Mouse (Mus musculus) urinary bladder, postnatal 4 days (tissue): ENCODE measurements around the gene Traf7.

Experiments
- DNase-seq, 2 experiments: peaks; one replicate each; pipeline ENCODE4 v3.0.0; 2021 to 2022; ENCODE audit warnings: low spot score in 2 of 2

The Traf7 gene

GRCm38 (mm10) chr17:24527723-24528559 lies at the start of gene Traf7:
Traf7 (minus strand) TSS chr17:24527938.
- peak; percentile 86 to 90 for DNase-seq

DNA sequence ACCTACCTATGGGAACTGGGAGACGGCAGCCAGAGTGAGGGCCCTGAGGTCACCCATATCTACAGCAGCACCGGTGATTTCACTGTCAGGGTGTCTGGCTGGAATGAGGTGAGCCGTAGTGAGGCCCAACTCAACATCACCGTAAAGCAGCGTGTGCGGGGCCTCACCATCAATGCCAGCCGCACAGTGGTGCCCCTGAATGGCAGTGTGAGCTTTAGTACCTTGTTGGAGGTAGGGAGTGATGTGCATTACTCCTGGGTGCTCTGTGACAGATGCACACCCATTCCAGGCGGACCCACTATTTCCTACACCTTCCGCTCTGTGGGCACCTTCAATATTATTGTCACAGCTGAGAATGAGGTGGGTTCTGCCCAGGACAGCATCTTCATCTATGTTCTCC lies 46.1 kb upstream of the Traf7 start:
- DNase-seq: no peak

DNA sequence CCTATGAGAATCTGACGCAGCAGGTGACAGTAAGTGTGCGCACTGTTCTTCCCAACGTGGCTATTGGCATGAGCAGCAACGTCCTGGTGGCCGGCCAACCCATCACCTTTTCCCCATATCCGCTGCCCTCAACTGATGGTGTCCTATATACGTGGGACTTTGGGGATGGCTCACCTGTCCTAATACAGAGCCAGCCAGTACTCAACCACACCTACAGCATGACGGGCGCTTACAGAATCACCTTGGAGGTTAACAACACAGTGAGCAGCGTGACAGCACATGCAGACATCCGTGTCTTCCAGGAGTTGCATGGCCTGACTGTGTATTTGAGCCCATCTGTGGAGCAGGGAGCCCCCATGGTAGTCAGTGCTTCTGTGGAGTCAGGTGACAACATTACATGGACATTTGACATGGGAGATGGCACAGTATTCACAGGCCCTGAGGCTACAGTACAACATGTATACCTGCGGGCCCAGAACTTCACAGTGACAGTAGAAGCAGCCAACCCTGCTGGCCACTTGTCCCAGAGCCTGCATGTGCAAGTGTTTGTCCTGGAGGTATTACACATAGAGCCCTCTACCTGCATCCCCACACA lies 45.0 kb upstream of the Traf7 start:
- DNase-seq: no peak

- no peak for DNase-seq
Measured at GRCm38 (mm10) chr17:24569837-24570236, 42.1 kb upstream of the Traf7 start.

GRCm38 (mm10) chr17:24567034-24567779 lies 39.5 kb upstream of the Traf7 start:
- DNase-seq: peak in 1 of 2 experiments; percentile 44

DNA sequence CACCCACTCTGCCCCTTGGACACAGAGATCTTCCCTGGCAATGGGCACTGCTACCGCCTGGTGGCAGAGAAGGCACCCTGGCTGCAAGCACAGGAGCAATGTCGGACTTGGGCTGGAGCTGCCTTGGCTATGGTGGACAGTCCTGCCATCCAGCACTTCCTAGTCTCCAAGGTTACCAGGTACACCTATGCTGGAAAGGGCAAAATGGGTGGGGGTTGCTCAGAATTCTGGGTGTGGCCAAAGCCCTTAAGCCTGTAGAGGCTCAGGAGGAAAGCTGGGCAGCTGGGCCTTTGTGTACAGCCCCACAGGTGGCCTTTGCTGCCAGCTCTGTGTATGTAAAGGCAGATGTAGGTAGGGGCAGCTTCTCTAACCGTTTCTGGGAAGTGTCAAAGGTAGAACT lies 38.1 kb upstream of the Traf7 start:
- DNase-seq: no peak

DNA sequence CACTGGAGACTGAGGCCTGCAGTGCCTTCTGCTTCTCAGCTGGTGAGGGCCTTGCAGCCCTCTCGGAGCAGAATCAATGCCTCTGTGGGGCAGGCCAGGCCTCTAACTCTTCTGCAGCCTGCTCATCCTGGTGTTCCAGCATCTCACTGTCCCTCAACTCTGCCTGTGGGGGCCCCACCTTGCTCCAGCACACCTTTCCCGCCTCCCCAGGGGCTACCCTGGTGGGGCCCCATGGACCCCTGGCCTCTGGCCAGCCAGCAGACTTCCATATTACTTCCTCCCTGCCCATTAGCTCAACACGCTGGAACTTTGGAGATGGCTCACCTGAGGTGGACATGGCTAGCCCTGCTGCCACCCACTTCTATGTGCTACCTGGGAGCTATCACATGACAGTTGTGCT lies 37.4 kb upstream of the Traf7 start:
- no peak for DNase-seq

- no peak for DNase-seq
Measured at GRCm38 (mm10) chr17:24564422-24564821, 36.7 kb upstream of the Traf7 start.

- DNase-seq: no peak
Measured at GRCm38 (mm10) chr17:24563638-24564037, 35.9 kb upstream of the Traf7 start.

GRCm38 (mm10) chr17:24561592-24561991 lies 33.9 kb upstream of the Traf7 start:
- no peak for DNase-seq

DNA sequence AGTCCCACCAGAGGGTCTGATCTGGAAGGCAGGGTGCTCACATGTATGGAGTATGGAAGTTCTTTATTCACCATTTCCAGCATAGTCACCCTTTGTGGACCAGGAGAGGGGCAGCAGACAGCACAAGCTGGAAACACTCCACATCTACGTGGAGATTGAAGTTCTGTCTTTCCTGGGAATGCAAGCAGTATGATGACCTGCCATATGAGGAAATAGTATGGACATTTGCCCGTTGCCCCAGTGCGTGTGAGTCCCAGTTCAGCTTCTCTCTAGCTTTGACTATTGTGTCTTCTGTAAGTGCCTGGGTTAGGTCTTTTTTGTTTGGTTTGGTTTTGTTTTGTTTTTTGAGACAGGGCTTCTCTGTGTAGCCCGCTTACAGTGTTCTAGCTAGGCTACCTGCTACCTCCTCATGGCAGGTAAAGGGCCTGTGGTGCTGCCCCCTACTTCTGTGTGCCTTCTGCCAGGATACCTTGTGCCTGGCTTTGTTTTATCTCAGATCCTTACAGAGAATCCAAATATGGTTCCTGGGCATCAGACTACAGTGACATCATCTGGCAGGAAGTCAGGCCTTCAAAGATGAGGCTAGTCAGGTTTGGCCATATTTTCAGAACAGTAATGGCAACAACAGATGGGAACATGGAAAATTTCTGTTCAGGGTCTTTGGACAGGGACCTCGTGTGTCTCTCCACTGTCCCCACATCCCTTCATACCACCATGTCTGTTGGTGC lies 32.7 kb upstream of the Traf7 start:
- DNase-seq: no peak

DNA sequence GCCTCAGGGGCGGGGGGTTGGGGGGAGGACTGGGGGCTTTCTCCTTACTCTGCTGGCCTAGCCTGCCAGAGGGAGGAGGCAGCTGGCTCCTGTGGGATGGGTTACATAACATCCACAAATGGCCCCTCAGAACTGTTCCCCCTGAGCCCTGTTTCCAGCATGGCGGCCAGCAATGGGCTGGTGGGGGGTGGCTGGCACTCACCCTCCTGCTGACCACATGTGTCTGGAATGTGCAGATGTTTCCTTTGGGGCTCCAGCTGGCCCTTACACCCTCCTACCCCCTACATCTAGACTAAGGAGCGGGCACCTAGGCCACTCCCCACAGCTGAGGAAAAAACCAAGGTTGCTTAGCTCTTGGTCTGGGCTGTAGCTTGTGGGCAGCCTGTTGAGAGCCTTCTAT lies 31.4 kb upstream of the Traf7 start:
- peak in 1 of 2 experiments; percentile 58 for DNase-seq

DNA sequence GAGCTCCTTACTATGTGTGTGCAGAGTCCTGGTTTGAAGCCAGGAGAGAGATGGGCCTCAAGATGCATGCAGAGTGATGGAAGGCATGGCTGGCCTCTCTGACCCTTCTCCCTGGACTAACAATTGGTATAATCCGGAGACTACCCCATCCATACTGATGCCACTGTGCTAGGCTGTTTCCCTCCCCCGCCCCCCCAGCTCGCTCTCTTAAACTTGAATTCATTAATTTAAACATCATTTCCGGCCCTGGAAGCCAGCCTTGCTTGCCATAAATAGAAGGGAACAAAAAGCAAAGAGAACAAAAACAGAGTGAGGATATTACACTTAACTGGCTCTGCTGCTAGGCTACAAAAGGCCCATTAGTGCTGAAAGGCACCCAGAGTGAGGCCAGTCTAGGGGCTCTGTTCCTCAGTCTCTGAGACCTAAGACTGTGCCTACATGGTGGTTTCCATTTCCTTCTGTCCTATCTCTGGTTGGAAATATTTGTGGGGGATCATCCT lies 30.9 kb upstream of the Traf7 start:
- DNase-seq: no peak

DNA sequence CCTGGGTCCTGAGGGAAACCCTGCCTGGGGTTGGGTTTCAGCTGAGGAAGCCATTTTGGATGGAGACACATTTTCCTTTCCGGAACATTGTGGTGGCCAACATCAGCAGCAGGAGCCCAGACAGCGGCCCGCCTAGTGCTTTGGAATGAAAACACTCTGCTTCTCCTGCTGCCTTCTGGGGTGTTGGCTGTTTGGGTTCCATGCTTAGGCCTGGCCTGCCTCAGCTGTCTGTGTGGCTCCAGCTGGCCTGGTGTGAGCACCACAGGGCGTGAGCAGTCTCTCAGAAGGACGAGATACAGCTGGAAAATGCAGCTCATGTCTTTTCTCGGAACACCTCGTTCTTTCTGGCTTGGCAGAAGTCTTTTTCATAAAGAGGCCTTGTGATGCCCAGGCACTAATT lies 29.4 kb upstream of the Traf7 start:
- peak in 1 of 2 experiments; percentile 53 for DNase-seq

DNA sequence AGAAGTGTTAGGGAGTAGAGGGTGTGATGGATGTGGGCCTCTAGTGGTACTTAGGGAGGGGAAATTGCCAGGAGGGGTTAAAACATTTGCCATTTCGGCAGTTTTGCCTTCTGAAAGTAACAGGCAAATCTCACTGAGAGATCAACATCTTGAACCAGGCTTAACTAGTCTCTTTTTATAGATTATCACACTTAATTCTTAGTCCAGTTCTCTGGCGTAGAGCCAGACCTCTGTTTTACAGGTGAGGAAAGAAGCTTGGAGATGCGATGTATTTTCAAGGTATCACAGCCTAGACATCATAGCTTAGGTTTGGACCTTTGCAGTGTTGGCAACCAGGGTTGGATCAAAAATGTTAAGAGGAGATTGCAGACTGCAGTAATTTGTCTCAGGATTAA lies 23.3 kb upstream of the Traf7 start:
- no peak for DNase-seq

GRCm38 (mm10) chr17:24550416-24551049 lies 22.8 kb upstream of the Traf7 start:
- peak; percentile 77 to 80 for DNase-seq

DNA sequence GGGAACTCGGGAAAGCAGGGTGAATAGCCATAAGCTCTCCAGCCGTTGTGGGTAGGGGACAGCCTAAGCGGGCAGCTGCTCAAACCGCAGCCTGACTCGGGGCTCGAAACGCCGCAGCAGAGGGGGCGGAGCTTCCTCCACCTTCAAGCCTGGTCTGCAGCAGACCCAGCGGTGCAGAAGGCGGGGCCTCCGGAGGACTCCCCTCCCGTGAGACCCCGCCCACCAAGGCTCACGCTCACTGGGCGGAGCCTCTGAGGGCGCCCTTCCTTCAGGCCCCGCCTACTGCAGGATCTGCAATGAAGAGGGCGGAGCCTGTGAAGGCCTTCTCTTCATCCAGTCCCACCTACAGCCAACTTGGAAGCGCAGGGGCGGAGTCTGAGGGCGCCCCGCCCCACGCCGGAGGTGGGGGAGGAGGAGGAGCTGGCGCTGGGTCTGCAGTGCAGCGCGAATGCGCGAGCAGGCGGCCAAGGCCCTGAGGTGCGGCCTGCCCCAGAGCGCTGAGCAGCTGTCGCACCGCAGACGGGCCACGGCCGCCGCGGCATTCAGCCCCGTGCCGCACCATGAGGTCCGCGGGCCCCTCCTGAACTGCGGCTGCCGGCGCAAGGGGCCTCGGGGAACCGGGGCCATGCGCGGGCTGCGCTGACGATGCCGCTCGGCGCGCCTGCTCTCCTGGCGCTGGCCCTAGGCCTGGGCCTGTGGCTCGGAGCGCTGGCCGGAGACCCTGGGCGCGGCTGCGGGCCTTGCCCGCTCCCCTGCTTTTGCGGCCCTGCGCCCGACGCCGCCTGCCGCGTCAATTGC lies 22.1 kb upstream of the Traf7 start, which contains the start of gene Pkd1:
Pkd1 (plus strand) TSS at position 217 of the 798 bp plus-strand sequence.
- peak; percentile 98 to 100 for DNase-seq

- no peak for DNase-seq
Measured at GRCm38 (mm10) chr17:24548921-24549617, 21.3 kb upstream of the Traf7 start.

DNA sequence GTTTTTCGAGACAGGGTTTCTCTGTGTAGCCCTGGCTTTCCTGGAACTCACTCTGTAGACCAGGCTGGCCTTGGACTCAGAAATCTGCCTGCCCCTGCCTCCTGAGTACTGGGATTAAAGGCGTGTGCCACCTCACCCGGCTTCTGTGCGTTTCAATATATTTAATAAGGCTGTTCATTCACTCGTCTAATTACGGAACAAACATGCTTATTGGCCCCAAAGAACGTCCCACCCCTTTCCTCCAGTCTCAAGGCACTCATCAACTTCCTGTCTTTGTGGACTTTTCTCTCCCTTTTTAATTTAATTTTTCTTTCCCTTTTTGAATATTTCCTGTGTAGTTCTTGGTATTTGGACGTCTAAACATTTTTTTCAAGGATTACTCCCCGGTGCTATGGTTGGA lies 20.7 kb upstream of the Traf7 start:
- DNase-seq: no peak

GRCm38 (mm10) chr17:24546234-24546633 lies 18.5 kb upstream of the Traf7 start:
- no peak for DNase-seq
